Mouse (Mus musculus) liver (tissue): ENCODE results near the gene Gtpbp8.
A peak's percentile ranks its signal among the peaks of the same experiment; 100 is the strongest.

ENCODE experiments used
- DNase-seq: peaks from one replicate; pipeline ENCODE4 v3.0.0-alpha.2; 2020; ENCODE audit warnings: mixed read lengths

Gene Gtpbp8

DNA sequence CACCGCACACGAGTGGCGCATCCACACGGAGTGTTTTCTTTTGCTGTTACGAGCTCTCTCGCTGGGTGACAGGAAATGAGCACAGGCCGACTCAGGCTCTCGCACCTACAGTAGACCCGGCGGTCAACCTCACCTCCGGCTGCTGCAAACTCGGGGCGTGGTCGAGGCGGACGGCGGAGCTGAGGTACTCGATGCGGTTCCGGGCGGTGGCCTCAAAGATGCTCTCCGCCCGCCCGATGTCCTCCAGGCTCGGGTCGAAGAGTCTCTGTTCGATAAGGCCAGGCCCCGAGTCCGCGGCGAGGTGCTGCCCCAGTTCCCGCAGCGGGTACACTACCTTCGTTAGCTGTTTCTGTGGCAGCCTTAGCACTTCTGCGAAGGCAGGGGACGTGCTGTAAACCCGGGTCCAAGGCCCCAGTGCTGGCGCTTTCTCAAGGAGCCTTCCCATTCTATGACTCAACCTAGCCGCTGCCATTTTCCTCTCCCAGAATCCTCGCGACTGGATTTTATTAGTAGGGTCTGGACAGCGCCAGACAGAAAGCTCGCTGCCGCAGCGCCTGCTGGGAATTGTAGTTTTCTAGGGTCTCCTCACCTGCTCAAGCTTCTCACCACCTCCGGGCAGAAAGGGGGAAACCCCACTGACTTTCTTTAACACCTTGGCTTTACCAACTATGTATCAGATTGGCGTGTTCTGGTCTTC is at the start of gene Gtpbp8:
Gtpbp8 (minus strand) TSS at position 498 of the 697 bp plus-strand sequence.
- peak; percentile 86 for DNase-seq

DNA sequence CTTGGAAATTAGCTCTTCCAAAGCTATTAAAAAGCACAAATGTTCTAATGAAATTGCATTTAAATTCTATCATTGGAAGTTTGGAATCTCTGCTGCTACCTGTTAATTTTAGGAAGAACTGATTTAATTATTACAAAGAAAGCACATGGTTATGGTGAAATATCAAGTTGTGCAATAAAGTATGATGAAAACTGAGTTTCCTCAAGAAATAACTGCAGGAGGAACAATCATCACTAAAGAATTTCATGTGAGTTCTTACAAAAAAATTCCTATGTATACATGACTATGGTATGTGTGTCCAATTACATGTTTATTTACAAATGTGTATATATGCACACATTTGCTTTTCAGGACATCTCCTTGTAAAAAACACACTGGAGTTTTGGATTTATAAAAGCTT is 48.3 kb upstream of the Gtpbp8 start:
- no peak for DNase-seq

DNA sequence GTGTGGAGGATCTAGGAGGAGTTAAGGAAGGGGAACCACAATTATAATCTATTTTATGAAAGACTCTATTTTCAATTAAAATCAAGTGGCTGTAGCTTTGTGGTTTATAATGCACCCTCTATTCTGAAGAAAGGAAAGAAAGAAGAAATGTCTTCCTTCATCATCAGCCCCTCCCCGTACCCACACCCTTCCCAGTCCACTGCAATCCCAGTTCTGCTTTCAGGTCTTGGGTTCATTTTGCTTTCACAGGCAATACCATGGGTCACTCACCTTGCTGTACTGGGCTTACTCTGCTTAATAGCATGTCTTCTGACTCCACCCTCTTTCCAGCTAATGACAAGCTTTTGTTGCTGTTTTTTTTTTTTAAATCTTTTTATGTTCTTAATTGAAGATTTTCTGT is 40.8 kb upstream of the Gtpbp8 start:
- DNase-seq: no peak

DNA sequence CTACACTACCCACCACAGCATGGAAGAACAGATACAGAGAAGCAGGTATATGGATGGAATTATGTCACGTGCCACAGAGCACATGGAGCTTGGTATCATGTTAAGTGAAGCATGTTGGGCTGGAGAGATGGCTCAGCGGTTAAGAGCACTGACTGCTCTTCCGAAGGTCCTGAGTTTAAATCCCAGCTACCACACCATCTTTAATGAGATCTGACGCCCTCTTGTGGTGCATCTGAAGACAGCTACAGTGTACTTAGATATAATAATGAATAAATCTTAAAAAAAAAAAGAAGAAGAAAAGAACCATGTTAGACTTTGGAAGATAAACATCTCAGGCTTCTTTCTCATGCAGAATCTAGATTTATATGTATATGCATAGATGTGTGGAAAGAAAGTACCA is 34.6 kb upstream of the Gtpbp8 start:
- no peak for DNase-seq

DNA sequence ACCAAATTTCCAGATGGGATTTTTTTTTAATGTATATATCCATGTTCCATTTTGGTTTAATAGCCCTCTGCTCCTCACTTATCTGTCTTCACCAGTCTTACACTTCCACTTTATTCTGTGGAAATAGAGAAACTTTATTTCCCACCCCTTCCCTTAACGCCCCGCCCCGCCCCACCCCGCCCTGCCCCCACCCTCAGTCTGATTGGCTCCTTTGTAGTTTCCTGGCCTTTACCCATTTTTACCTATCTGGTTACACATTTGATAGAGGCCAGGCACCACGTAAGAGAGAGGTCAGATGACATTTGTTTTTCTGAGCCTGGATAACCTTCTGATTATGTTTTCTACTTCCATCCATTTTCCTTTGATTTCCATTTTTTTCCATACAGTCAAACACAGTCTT is 33.3 kb upstream of the Gtpbp8 start:
- peak; percentile 43 for DNase-seq

DNA sequence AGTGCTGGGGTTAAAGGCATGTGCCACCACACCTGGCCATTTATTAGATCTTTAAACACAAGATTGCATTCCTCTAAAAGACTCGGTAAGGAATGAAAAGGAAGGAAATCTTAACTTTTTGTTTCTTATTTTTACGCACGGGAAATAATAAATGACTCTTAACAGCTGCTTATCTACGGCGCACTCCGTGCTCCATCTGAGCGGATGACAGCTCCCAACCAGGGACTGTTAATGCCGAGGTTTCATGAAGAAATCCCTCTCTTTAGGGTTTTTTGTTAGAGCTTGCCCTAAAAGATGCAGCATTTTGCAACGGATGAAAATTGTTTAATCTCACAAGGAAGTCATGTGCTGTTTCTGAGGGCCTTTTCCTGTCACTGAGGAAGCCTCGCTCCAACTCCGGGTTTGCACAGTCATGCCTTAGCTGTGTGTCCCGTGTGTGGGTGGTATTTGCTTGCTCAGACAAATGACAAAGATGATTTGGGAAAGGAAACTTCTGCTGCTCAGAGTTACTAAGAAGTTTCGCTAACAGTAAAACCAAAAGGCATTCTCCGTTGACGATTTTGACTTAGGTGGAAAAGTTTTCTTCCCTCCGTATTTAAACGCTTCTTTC is 32.5 kb upstream of the Gtpbp8 start:
- peak; percentile 54 for DNase-seq

DNA sequence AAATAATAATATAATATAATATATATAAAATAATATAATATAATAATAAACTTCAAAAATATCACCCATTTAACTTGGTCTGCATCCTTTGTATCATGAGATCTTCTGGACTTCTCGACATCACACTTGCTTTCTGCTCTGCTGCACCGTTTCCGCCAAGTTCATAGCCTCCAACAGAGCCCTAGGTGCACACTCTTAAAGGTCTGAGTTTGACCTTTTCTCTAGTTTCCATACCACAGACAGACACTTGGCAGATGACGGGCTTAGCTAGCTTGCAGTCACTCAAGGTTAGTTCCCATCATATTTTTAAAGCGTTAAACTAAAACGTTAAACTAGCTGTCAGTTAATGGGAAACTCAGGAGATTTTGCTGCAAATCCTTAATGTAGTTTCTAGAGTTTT is 28.0 kb upstream of the Gtpbp8 start:
- DNase-seq: no peak

DNA sequence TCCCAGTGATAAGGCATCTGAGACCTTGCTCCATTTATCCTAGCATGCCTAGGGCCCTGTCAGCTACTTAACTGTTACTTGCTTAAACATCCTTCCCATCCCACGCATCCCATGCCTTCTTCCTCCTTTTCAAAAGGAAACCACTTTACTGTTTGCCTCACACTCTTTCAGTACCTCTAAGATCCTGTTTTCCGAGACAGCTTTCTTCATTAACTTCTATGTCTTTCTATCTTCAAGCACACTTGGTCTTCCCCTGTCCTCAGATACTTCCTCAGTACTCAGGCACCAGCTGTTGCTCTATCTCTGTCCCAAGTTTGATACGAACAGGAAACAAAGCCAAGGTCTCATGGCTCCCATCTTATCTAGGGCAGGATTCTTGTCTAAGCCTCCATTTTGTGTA is 27.5 kb upstream of the Gtpbp8 start:
- DNase-seq: no peak

DNA sequence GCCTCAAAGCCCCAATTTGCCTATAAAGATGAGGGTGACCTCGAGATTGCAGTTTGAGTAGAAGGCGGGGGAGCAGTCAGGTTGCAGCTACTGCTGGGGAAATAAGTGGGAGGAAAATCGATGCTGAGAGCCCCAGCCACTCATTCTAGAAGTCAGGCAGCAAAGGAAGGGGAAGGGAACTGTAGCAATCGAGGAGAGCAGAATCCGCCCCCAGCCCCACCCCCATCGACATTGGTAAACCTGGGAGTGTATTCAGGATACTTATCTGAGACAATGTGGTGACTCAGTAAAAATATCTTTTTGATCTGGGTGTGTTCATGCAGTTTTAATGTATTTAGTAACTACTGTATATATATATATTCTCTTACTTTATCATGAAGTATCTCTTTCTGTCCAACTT is 26.4 kb upstream of the Gtpbp8 start:
- peak; percentile 22 for DNase-seq

DNA sequence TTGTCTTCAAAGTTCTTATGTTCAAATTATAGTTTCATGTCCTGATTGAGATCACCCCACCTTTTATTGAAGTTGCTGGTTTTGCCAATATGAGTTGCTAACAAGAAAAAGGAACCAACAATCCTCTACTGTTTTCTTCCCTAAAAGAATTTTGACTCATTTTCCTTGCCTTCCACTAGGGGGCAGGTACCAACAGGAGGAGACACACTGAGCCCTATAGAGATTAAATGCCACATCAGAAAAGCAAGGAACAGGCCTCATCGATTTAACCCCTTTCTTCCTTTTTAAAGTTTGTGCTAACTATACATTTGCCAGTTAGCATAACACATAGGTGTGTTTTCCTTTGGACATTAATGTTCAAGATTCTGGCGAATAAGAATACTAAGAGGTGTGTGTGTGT is 21.8 kb upstream of the Gtpbp8 start:
- no peak for DNase-seq

DNA sequence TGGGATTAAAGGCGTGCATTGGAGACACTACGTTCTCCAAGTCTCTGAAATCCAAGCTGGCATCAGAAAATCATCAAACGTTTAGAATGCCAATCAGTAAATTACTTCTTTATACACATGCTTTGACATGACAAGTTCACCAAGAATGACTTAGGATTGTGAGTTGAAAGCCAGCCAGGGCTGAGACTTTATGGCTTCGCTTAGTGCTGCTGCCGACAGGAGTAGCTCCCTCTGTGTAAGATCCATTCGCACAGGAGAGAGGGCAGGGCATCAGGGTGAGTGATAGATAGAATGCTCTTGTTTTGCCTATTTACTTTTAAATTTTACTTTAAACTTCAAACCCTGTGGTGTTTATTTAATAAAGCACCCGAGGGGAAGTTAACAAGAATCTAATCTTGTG is 21.3 kb upstream of the Gtpbp8 start:
- DNase-seq: no peak

DNA sequence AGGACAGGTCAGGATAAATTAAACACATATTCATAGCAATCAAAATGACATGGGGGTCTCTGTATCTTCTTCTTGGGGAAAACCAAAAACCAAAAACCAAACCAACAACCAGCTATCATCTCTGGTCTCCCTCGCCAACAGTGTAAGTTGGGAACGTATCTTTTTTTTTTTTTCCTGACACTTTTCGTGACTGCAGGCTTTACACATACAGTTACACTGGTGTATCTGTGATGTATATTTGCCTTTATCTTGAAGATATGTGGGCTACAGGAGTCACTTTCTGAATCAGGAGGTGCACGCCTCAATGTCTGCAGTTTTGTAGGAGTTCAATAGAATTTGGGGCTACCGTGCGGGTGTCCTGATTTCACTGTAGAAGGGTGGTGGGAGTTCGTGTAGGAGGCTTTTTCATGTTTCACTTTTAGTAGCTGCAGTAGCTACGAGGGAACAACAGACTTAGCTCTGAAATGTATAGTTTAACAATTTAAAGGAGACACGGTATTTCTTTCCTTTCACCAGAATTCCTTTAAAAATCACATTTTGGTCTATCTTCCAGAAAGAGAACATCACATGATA is 20.2 kb upstream of the Gtpbp8 start:
- DNase-seq: no peak

DNA sequence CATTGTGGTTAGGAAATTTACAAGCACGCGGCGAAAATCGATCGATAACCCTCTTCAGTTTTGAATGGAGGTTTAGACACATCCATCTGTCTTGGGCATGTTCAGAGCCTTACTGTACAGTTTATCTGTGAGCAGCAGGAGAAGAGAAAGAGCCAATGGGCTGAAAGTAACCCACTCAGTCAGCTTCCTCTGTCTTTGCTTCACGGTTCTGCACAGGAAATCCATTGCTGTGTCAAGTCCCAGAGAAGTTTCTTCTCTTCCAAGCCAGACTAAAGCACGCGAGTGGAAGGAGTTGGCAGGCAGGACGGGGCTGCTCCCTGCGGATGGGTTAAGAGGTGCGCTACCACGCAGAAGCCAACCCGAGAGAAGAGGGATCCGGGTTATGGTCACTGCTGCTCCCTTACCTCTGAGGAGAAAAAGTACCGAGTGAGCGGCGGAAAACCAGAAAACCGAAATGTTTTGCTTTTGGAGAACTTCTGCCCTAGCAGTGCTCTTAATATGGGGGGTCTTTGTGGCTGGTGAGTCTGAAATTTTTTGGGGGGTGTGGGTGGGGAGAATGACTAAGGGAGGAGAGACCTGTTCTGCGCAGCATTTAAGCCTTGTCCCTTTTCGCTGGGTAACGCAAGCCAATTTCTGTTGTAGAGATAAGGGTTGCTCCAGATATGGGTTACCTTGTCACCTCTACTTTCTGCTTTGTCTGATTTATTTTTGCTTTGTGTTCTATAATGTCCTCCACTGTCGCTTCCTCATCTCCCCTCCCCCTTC is 19.6 kb upstream of the Gtpbp8 start, which contains the start of gene Cd200r1:
Cd200r1 (plus strand) TSS at position 182 of the 765 bp plus-strand sequence.
- peak; percentile 15 for DNase-seq

DNA sequence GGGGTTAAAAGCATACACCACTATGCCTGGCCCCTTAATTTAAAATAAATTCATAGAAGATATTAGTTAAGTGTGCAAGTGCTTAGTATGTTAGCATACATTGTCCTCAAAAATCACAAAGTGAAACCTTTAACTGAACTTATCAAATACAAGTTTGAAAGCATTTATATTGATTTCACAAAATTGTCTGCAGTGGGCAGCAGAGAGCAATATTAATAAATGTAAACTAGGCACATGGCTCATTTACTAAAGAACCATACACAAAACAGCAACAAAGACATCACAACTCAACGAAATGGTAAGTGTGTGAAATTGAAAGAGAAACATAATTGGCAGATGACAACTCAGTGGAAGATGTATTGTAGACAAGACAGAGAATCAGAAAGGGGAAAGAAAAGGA is 15.6 kb upstream of the Gtpbp8 start:
- DNase-seq: no peak

DNA sequence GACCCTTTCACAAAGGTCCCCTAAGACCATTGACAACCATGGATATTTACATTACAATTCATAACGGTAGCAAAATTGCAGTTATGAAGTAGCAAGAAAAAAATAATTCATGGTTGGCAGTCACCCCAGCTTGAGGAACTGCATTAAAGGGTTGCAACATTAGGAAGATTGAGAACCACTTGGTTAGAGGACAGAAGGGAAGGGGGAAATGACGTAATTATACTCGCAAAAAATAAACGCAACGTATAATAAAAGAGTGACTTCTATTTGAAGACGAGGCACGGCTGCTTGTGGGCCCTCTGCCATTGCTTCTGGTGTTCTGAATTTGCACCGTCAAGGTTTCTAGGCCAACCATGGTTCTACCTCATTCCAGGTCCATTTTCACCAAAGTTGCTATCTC is 11.5 kb upstream of the Gtpbp8 start:
- DNase-seq: no peak

DNA sequence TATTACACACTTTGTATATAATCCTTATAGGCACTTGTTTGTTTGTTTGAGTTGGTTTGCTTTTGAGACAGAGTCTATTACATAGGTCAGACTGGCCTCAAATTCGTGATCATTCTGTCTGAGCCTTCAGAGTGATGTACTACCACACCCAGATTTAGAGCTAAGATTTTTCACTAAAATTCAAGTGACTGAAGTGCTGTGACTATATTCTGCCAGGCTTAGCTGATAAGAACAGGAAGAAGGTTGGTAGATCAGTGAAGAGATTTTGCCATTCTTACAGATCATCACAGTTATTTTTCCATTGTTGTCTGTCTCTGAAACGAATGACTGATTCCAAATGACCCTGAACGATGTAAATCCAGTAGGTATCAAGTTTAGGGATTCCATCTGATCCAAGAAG is 1.8 kb upstream of the Gtpbp8 start:
- no peak for DNase-seq

DNA sequence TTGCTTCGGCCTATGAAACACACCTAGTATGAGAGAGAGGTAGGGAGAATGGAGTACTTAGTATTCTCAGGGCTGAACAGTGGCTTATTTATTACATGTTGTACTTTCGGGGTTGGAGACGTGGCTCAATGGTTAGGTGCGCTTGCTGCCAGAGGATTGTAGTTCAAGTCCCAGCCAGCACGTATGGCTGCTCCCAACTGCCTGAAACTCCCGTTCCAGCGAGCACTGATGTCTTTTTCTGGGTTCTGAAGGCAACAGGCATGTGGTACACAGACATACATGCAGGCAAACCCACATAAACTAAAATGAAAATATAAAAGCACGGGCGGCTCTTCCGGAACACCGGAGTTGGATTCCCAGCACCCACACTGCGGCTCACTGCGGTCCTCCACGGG is 695 bp downstream of the Gtpbp8 start:
- DNase-seq: no peak

DNA sequence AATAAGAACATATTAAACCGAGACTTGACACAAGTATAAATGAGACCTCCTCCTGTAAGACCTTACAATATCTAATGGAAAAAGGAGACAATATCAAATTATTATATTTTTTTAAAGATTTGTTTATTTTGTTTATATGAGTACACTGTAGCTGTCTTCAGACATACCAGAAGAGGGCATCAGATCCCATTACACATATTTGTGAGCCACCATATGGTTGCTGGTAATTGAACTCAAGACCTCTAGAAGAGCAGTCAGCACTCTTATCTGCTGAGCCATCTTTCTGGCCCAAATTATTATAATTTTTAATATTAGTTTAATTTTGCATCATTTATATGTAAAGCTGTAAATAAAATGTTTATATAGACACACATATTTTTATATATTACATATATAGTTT is 3.4 kb downstream of the Gtpbp8 start:
- no peak for DNase-seq

DNA sequence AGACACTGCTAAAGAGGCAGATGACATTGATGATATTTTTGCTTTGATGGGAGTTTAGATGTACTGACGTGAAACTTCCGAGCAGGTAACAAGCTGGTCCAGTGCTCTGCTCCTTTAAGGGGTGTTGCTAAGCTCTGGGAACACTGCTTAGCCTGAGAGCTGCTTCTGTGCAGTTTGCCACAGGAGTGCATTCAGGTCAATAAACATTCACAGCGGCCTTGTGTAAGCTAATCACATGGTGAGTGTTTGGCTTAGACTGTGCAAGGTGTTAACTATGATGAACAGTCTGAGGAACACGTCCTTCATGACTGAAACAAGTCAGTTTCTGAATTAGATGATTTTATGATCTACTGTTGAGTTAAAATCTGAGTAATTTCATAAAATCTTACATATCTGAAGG is 10.0 kb downstream of the Gtpbp8 start:
- no peak for DNase-seq

DNA sequence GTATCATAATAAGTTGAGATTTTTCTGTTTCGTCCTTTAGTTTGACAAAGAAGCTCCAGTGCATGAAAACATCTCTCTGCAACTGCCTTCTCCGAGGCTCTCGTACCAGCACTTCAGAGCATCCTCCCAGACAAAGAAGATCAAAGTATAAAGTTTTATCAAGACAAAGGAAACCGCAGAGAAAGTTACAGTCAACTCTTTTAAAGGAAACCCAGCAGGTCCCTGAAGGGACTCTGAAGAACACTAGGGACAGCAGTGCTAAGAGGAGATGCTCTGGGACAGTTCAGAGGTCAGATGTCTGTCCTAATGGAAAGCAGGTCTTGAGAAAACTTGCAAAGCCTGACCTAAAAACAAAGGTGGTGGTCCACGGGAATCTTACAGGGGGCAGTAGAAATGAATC is 10.5 kb downstream of the Gtpbp8 start:
- DNase-seq: no peak

DNA sequence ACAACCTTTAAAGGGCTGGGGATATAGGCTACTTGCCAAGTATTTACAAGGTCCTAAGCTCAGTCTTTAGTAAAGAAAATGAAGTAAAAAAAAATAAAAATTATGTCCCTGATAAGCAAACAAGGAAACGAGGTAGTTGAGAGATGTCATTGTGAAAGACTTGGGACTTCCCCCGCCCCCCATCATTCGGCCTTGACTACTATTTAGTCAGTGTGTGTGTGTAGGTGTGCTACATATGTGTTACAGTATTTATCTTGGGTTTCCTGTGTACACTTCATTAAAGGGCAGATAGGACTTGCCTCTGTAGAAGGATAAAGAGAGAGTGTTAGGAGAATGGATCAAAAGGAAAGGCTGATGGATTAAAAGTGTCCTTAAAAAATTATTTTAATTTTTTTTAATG is 12.1 kb downstream of the Gtpbp8 start:
- no peak for DNase-seq

DNA sequence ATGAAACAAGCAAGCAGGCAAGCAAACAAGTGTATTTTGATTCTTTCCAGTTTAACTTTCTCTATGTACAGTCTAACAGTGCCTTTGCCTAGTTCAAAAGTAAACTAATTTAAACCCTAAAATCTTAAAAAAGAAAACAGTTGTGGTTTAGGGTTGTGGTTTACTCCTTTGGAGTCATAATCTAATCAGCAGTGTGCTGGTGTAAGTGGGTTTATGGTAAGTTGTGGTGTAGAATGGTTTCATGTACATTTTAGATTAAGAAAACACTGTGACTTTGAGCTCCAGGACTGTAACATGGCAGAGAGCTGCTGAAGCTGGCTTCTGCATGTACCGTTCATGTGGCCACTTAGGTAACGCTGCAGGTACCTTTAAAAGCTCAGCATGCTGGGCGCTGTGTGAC is 18.6 kb downstream of the Gtpbp8 start:
- DNase-seq: no peak

DNA sequence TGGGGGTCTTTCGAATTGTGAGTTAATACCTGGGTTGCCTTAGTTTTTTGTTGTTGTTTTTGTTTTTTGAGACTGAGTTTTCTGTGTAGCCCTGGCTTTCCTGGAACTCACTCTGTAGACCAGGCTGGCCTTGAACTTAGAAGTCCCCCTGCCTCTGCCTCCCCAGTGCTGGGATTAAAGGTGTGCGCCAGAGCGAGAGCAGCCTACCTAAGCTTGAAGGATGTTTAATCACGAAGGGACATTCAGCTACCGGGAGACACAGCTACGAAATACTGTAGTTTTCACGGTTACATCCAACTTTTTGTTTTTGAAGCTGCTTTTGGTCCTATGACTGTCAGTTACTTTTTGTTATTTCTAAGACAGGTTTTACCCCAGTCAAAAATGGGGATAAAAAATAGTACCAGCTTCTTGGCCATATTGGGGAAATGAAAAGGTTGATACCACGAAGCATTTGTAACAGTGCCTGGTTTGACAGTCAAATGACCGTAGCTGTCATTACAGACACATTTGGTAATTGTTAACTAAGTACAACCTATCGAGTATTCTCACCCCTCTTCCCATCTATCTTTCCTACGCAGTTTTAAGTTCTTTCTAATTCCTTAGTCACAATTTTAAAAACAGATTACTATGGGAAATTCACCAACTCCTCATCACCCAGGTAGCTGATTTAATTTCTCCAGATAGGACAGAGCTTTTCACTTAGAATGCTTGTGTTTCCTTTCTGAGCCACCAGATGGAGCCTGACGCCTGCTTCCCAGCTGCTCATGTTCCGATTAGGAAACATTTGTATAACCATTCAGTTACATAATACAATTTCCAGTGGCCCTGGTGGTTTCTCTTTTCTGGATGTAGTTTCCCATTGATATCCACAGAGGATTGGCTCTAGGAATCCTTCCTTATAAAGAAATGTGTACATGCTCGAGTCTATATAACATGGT is 20.6 kb downstream of the Gtpbp8 start:
- peak; percentile 68 for DNase-seq
